Mouse (Mus musculus) liver, embryonic 15.5 days (tissue): ENCODE measurements around the gene Spsb1. TPM values are rescaled to one million over a fixed set of nuclear protein-coding genes. Genes with fewer than 3 reads are reported as not detected.

Experiments used
- polyA plus RNA-seq: library from polyadenylated mRNA; unstranded; fragments of >200 nt; fragmentation: Nextera tagmentation; extraction: Ambion mirVana; gene quantifications from 2 replicates; pipeline ENCODE4 v1.2.1, GENCODE M21; 2015

Spsb1 gene
- polyA plus RNA-seq, 1 experiment from 2014 or later = 0.61 TPM

Other genes starting within 250 kb of the Spsb1 start
- 6.6 and 6.8 TPM in 2 replicates for gene Tmem201, start 217.0 kb downstream of the Spsb1 start, polyA plus RNA-seq
- 10.6 and 11.6 TPM in 2 replicates for gene Slc25a33, start 180.8 kb downstream of the Spsb1 start, polyA plus RNA-seq
- gene H6pd, start 54.0 kb upstream of the Spsb1 start, polyA plus RNA-seq = 16.9 and 21.5 TPM in 2 replicates
- gene Gpr157, start 132.3 kb upstream of the Spsb1 start, polyA plus RNA-seq = 0.31 and 0.44 TPM in 2 replicates
- gene Slc2a5, start 164.2 kb upstream of the Spsb1 start, polyA plus RNA-seq = 0.21 and 0.30 TPM in 2 replicates
- 0.10 TPM in 1 of 2 replicates, not detected in the other for gene Slc2a7, start 193.9 kb upstream of the Spsb1 start, polyA plus RNA-seq
- not detected in 2 replicates for gene Car6, start 246.3 kb upstream of the Spsb1 start, polyA plus RNA-seq